Mouse (Mus musculus) MEL (cell line): ENCODE measurements around the gene Tbcd. TPM values are rescaled to one million over a fixed set of nuclear protein-coding genes. Genes with fewer than 3 reads are reported as not detected.

Experiments used
- DNase-seq: peaks from one replicate; pipeline ENCODE4 v3.0.0; 2011; ENCODE audit warnings: low read depth, low spot score
- H3K27ac ChIP-seq: 2 replicates; pipeline ENCODE4 v1.5.1; 2012; ENCODE audit warnings: low read depth, mild to moderate bottlenecking, control low read depth, low read length, moderate library complexity; ENCODE audit not compliant: control insufficient read depth
- H3K27me3 ChIP-seq, 2 experiments: fragments of 150-350 bp in 1 of 2; sonication (generic) in 1 of 2; 2 replicates each; pipeline ENCODE4 v1.6.1; 2012; ENCODE audit warnings: low read length in 2 of 2, mild to moderate bottlenecking in 2 of 2, improper control_type of control experiment in 1 of 2, moderate library complexity in 1 of 2; ENCODE audit not compliant: insufficient read depth in 2 of 2, control insufficient read depth in 1 of 2
- H3K36me3 ChIP-seq, 2 experiments: 2 replicates each; pipeline ENCODE4 v1.6.1; 2012 to 2014; ENCODE audit warnings: low read length in 2 of 2, improper control_type of control experiment in 1 of 2, inconsistent platforms in 1 of 2, mild to moderate bottlenecking in 1 of 2; ENCODE audit not compliant: insufficient read depth in 2 of 2, control insufficient read depth in 1 of 2
- H3K4me1 ChIP-seq, 2 experiments: fragments of 150-350 bp in 1 of 2; sonication (generic) in 1 of 2; 2 replicates each; pipeline ENCODE4 v1.6.1; 2012; ENCODE audit warnings: low read length in 2 of 2, improper control_type of control experiment in 1 of 2, mild to moderate bottlenecking in 1 of 2; ENCODE audit not compliant: insufficient read depth in 2 of 2, control insufficient read depth in 1 of 2
- H3K4me3 ChIP-seq, 2 experiments: fragments of 150-350 bp in 1 of 2; sonication (generic) in 1 of 2; 2 replicates each; pipeline ENCODE4 v1.5.1; 2012; ENCODE audit warnings: low read depth in 2 of 2, low read length in 2 of 2, mild to moderate bottlenecking in 2 of 2, moderate library complexity in 2 of 2, control low read depth in 1 of 2, improper control_type of control experiment in 1 of 2; ENCODE audit not compliant: control insufficient read depth in 1 of 2, insufficient read depth in 1 of 2
- H3K79me2 ChIP-seq: 2 replicates; pipeline ENCODE4 v1.6.1; 2012; ENCODE audit warnings: mild to moderate bottlenecking, low read length, moderate library complexity; ENCODE audit not compliant: control insufficient read depth, poor library complexity, insufficient read depth
- H3K9ac ChIP-seq: 2 replicates; pipeline ENCODE4 v1.6.1; 2012; ENCODE audit warnings: low read depth, mild to moderate bottlenecking, control low read depth, low read length, moderate library complexity; ENCODE audit not compliant: control insufficient read depth, poor library complexity, severe bottlenecking
- H3K9me3 ChIP-seq: fragments of 150-350 bp; sonication (generic); replicated peaks from 2 replicates; pipeline ENCODE4 v1.6.1; 2012; ENCODE audit warnings: mild to moderate bottlenecking, low read length, improper control_type of control experiment, moderate library complexity; ENCODE audit not compliant: insufficient read depth
- BHLHE40 ChIP-seq: IDR thresholded peaks from 2 replicates; pipeline ENCODE4 v1.6.1; 2012; ENCODE audit warnings: low read depth, mild to moderate bottlenecking, inconsistent platforms, low read length, improper control_type of control experiment, borderline replicate concordance
- CHD2 ChIP-seq: IDR thresholded peaks from 2 replicates; pipeline ENCODE4 v1.6.1; 2011; ENCODE audit warnings: low read length, improper control_type of control experiment
- CTCF ChIP-seq, 3 experiments: IDR thresholded peaks in 2 of 3; conservative IDR thresholded peaks in 1 of 3; 2 replicates each; pipeline ENCODE4 v1.5.1; 2011 to 2012; ENCODE audit warnings: low read length in 3 of 3, low read depth in 2 of 3, mild to moderate bottlenecking in 2 of 3, improper control_type of control experiment in 1 of 3, inconsistent platforms in 1 of 3, mixed read lengths in 1 of 3, moderate library complexity in 1 of 3; ENCODE audit not compliant: control insufficient read depth in 1 of 3, insufficient read depth in 1 of 3, poor library complexity in 1 of 3, severe bottlenecking in 1 of 3
- E2F4 ChIP-seq: IDR thresholded peaks from 2 replicates; pipeline ENCODE4 v1.6.1; 2011; ENCODE audit warnings: low read depth, low read length, improper control_type of control experiment, borderline replicate concordance
- ELF1 ChIP-seq: IDR thresholded peaks from 2 replicates; pipeline ENCODE4 v1.6.1; 2014; ENCODE audit warnings: low read depth, mild to moderate bottlenecking, inconsistent platforms, low read length, improper control_type of control experiment, moderate library complexity
- EP300 ChIP-seq, 2 experiments: IDR thresholded peaks; 2 replicates each; pipeline ENCODE4 v1.6.1; 2011; ENCODE audit warnings: improper control_type of control experiment in 2 of 2, low read length in 2 of 2, low read depth in 1 of 2, mild to moderate bottlenecking in 1 of 2
- GABPA ChIP-seq: IDR thresholded peaks from 2 replicates; pipeline ENCODE4 v1.6.1; 2012; ENCODE audit warnings: low read depth, mild to moderate bottlenecking, inconsistent platforms, low read length, improper control_type of control experiment, moderate library complexity
- HCFC1 ChIP-seq: IDR thresholded peaks from 2 replicates; pipeline ENCODE4 v1.6.1; 2012; ENCODE audit warnings: low read depth, mild to moderate bottlenecking, inconsistent platforms, low read length, improper control_type of control experiment, moderate library complexity
- KAT2A ChIP-seq: conservative IDR thresholded peaks from 2 replicates; pipeline ENCODE4 v1.6.1; 2012; ENCODE audit warnings: low read depth, low read length, improper control_type of control experiment, inconsistent platforms
- MAX ChIP-seq: IDR thresholded peaks from 2 replicates; pipeline ENCODE4 v1.6.1; 2011; ENCODE audit warnings: low read length, improper control_type of control experiment
- MEF2A ChIP-seq: IDR thresholded peaks from 2 replicates; pipeline ENCODE4 v1.6.1; 2014; ENCODE audit warnings: low read depth, mild to moderate bottlenecking, inconsistent platforms, low read length, improper control_type of control experiment; ENCODE audit not compliant: poor library complexity, insufficient replicate concordance, severe bottlenecking; ENCODE audit errors: extremely low read depth
- MYB ChIP-seq: IDR thresholded peaks from 2 replicates; pipeline ENCODE4 v1.6.1; 2011; ENCODE audit warnings: mild to moderate bottlenecking, low read depth, low read length, improper control_type of control experiment
- MYC ChIP-seq: IDR thresholded peaks from 2 replicates; pipeline ENCODE4 v1.6.1; 2011; ENCODE audit warnings: low read depth, mild to moderate bottlenecking, low read length, improper control_type of control experiment, moderate library complexity
- NELFE ChIP-seq: IDR thresholded peaks from 2 replicates; pipeline ENCODE4 v1.6.1; 2011; ENCODE audit warnings: low read depth, low read length, improper control_type of control experiment
- POLR2AphosphoS2 ChIP-seq: IDR thresholded peaks from 2 replicates; pipeline ENCODE4 v1.6.1; 2011; ENCODE audit warnings: low read length, improper control_type of control experiment
- RAD21 ChIP-seq: IDR thresholded peaks from 2 replicates; pipeline ENCODE4 v1.6.1; 2011; ENCODE audit warnings: mild to moderate bottlenecking, low read depth, low read length, improper control_type of control experiment
- TAL1 ChIP-seq: IDR thresholded peaks from 2 replicates; pipeline ENCODE4 v1.6.1; 2012; ENCODE audit warnings: mild to moderate bottlenecking, inconsistent platforms, low read length, moderate library complexity, mixed read lengths
- TBP ChIP-seq: IDR thresholded peaks from 2 replicates; pipeline ENCODE4 v1.8.0; 2011; ENCODE audit warnings: low read depth, low read length, improper control_type of control experiment
- TCF12 ChIP-seq: IDR thresholded peaks from 2 replicates; pipeline ENCODE4 v1.6.1; 2014; ENCODE audit warnings: low read depth, mild to moderate bottlenecking, inconsistent platforms, low read length, improper control_type of control experiment, moderate library complexity
- UBTF ChIP-seq: IDR thresholded peaks from 2 replicates; pipeline ENCODE4 v1.6.1; 2012; ENCODE audit warnings: low read depth, mild to moderate bottlenecking, inconsistent platforms, low read length, improper control_type of control experiment, moderate library complexity, borderline replicate concordance; ENCODE audit not compliant: insufficient read depth
- ZC3H11A ChIP-seq: IDR thresholded peaks from 2 replicates; pipeline ENCODE4 v1.6.1; 2012; ENCODE audit warnings: low read depth, mild to moderate bottlenecking, inconsistent platforms, low read length, improper control_type of control experiment
- ZKSCAN1 ChIP-seq: IDR thresholded peaks from 2 replicates; pipeline ENCODE4 v1.6.1; 2012; ENCODE audit warnings: low read depth, mild to moderate bottlenecking, inconsistent platforms, low read length, improper control_type of control experiment, moderate library complexity
- ZNF384 ChIP-seq: IDR thresholded peaks from 2 replicates; pipeline ENCODE4 v1.6.1; 2012; ENCODE audit warnings: low read depth, mild to moderate bottlenecking, inconsistent platforms, low read length, improper control_type of control experiment
- polyA plus RNA-seq, 2 experiments: library from polyadenylated mRNA; stranded (reverse) in 1 of 2; unstranded in 1 of 2; fragments of >175 nt in 1 of 2; fragments of >200 nt in 1 of 2; gene quantifications; 2 replicates each; pipeline versions ENCODE4 v1.2.1 to v1.2.4; 2012; ENCODE audit warnings: low replicate concordance in 2 of 2, low read depth in 1 of 2; ENCODE audit not compliant: insufficient read length in 2 of 2, insufficient read depth in 1 of 2, missing spikeins in 1 of 2
- total RNA-seq: library from RNA; depleted of rRNA; stranded (reverse); fragments of 300-350 nt; gene quantifications from 2 replicates; pipeline ENCODE4 v1.2.3, GENCODE M21; 2012

The Tbcd gene
- total and polyA plus RNA-seq, 3 experiments = 50.0 to 65.3 TPM; not detected in 1

DNA sequence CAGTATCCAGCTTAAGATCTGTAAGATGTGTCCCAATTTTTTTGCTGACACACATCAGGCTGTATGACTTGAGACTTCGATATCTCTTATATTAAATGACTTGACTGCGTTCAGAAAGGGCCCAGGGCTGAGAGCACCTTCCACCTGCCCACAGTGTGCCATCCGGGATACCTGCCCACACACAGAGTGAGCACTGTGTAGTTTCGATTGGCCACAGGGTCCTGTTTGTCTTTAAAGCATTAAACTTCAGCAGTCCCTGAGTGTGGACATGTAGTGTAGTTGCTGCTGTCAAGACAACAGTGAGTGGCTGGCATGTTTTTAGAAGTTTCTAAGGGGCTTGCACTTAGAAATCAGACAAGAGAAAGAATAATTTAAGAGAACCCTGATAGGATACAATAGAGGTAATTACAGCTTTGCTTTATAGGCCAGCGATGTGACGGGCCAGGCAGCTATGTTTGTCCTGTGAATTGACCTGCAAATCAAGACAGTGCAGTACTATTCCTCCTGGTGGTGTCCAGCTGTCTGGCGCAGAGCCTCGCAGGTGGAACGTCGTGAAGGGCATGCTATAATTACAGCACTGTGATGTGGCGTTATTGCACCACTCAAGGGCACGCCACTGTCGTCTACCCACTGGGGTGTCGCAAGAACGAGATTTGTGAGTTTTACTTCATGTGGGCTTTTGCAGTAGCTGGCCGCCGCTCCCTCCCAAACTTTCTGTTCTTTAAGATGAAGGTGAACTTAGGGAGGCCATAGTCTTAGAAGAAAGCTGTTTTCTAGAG lies 66.1 kb downstream of the Tbcd start:
- H3K36me3 ChIP-seq = peaks cover 0 to 2% of the 10 kb centered on the region in 2 experiments; a peak in 3 of 4 replicates

DNA sequence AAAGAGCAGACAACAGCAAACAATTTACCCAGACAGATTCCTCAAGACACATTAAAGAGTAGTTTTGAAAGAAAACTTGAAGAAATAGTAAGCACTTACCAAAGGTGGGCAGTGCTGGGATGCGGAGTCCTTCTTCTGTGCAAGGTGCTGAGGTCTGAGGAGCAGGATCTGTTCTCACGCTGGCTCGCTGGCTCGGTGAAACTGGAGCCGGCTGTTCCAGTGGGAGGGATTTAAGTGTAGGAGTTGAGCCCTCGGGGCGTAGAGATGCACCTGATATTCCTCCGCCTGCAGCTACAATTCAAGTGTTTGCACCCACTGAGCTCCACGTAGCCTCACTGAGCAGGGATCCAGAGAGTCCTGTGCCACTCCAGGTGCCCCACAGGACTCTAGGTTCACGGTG lies 67.4 kb downstream of the Tbcd start, which contains the start of gene Zfp750:
TSS of gene Zfp750 (minus strand) at position 203 of the 400 bp plus-strand sequence.
- H3K4me3 ChIP-seq = no peak within 1 kb of the TSS
- no peak for DNase-seq
- H3K4me1 ChIP-seq = peaks cover 4 to 8% of the 10 kb centered on the region in 2 experiments
- H3K9ac ChIP-seq = no peak within 1 kb of the TSS
- TF ChIP-seq EP300 (IDR thresholded peaks at IDR 0.05; ENCODE audit: low read depth in 1 of 2, low read length in 2 of 2) (no peak), TCF12 (no peak), TAL1 (no peak), HCFC1 (no peak), MEF2A (no peak), CHD2 (no peak), ZKSCAN1 (no peak), MYB (no peak), KAT2A (no peak), ZNF384 (no peak), UBTF (no peak), BHLHE40 (no peak), TBP (no peak), ZC3H11A (no peak)
- TF ChIP-seq, all 39 proteins: peak for 0
- Histone ChIP-seq H3K9me3 (no peaks in the 10 kb centered on the region), H3K36me3 (peaks cover 0 to 2% of the 10 kb centered on the region in 2 experiments; a peak in 3 of 4 replicates), H3K27me3 (no peaks in the 10 kb centered on the region), H3K79me2 (no peaks in the 10 kb centered on the region), H3K27ac (no peak within 1 kb of the TSS)

More for the DNA sequence above, 66.1 kb downstream of the Tbcd start:
- no peaks in the 10 kb centered on the region for H3K9me3 ChIP-seq
- no peaks in the 10 kb centered on the region for H3K79me2 ChIP-seq
- no peak overlapping the region for H3K4me3 ChIP-seq
- no peaks in the 10 kb centered on the region for H3K27me3 ChIP-seq
- H3K4me1 ChIP-seq = peaks cover 4 to 7% of the 10 kb centered on the region in 2 experiments
- TF ChIP-seq RAD21 = no peak
- no peak for TF ChIP-seq BHLHE40
- TF ChIP-seq GABPA = no peak
- no peak for TF ChIP-seq E2F4
- TF ChIP-seq POLR2AphosphoS2 = no peak
- no peak for TF ChIP-seq TBP
- TF ChIP-seq UBTF = no peak
- no peak for TF ChIP-seq ZNF384
- TF ChIP-seq MAX = no peak
- TF ChIP-seq ZKSCAN1 = no peak
- no peak for TF ChIP-seq NELFE
- TF ChIP-seq ELF1 = no peak
- TF ChIP-seq MYB = no peak
- TF ChIP-seq CTCF (IDR thresholded peaks at IDR 0.05 in 2 of 3, conservative IDR thresholded peaks at IDR 0.05 in 1 of 3; ENCODE audit: control insufficient read depth in 1 of 3, insufficient read depth in 1 of 3, low read depth in 2 of 3, low read length in 3 of 3, poor library complexity in 1 of 3, severe bottlenecking in 1 of 3) = no peak
- no peak for TF ChIP-seq MYC
- no peak for TF ChIP-seq HCFC1
- no peak overlapping the region for H3K9ac ChIP-seq
- H3K27ac ChIP-seq = no peak overlapping the region
- DNase-seq = no peak
